Mouse (Mus musculus): Measurements from ENCODE around the gene Krt20.

Krt20 gene

GRCm38 (mm10) chr11:99413247-99413646 lies 24.7 kb downstream of the Krt20 start:
- peak; percentile 53 for DNase-seq (ENCODE audit: low read depth, low spot score)

DNA sequence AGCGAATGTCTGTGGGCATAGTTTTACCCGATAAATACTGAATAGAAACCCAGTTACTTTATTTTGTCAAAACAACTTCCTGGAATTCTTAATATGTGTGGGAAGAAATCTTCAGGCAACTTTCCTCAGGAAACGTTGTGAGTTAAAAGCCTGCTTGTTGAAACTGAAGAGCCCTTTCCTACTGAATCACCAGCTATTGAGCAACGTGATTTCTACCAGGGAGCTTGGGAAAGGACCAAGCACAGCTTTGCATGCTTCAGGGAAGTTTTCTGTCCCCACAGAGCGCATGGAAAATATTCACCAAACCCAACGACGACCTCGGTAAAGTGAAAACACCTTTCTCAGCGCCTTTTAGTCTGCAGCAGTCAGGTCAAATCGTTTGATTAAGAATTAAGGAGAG lies 31.8 kb downstream of the Krt20 start:
- DNase-seq (ENCODE audit: low read depth, low spot score) = no peak

DNA sequence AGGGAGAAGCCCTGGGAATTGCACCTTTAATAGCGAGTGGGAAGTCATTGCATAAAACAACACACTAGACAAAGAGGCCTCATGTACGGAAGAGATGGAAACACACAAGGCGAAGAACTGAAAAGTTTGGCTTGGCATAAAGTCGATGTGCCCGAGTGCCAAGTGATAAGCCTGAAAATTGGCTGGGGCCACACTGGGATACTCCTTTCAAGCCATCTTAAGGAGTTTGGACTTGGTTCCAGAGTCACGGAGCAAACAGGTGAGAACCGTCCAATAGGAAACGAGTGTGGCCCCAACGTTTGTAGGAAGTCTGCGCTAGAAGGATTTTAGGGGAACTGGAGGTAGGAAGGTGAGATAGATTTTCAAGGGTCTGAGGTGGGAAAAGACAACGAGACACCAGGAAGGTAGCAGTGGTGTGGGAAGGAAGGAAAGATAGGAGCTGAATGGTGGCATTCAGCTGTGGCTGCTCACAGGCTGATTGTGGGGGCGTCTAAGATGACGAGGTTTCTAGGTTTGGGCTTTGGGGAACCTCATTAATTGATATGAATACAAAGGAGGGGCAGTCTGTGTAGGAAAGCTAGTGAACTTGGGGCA lies 37.9 kb downstream of the Krt20 start:
- DNase-seq (ENCODE audit: low read depth, low spot score) = no peak

DNA sequence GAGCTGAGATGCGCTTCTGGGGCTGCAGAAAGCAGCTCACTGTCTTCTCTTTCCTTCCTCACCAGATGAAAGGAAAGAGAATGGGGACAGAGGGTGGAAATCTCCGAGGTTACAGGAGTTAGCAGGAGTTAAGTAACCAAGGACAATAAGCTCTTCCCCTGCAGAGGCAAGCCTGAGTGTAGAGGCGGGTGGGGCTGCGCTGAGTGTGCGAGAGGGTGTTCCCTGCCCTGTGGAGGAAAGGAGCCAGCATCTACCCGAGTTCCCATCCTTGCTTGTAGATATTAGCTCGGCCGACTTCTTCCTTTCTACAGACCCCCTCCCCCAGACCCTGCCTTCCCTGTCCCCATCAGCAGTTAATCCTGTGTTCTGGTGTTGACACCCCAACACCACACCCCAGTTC lies 39.1 kb downstream of the Krt20 start:
- no peak for DNase-seq (ENCODE audit: low read depth, low spot score)

- no peak for DNase-seq (ENCODE audit: low read depth, low spot score)
Observed at GRCm38 (mm10) chr11:99398084-99398483, 39.9 kb downstream of the Krt20 start.

- DNase-seq (ENCODE audit: low read depth, low spot score) = no peak
Observed at GRCm38 (mm10) chr11:99396661-99397060, 41.3 kb downstream of the Krt20 start.

DNA sequence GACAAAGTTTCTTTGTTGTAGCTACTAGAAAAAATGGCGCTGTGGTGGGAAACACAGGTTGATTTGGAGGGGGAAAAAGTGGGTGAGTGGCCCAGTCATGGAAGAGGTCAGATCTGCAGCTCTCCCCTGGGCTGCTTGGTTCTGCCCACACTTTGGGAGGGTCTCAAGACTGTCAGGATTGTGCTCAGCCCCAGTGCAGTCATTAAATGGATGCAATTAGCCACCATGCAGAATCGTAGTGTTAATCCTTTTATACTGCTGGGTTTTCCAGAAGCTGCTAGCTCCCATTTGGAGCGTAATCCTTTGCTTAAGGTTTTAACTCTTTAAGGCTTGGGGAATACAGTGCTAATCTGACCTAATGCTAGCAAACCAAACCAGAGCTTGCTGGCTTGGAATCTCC lies 41.9 kb downstream of the Krt20 start:
- no peak for DNase-seq (ENCODE audit: low read depth, low spot score)

GRCm38 (mm10) chr11:99392492-99392891 lies 45.5 kb downstream of the Krt20 start:
- no peak for DNase-seq (ENCODE audit: low read depth, low spot score)

- DNase-seq (ENCODE audit: low read depth, low spot score) = no peak
Observed at GRCm38 (mm10) chr11:99391375-99391774, 46.6 kb downstream of the Krt20 start.

GRCm38 (mm10) chr11:99390866-99391265 lies 47.1 kb downstream of the Krt20 start:
- no peak for DNase-seq (ENCODE audit: low read depth, low spot score)

DNA sequence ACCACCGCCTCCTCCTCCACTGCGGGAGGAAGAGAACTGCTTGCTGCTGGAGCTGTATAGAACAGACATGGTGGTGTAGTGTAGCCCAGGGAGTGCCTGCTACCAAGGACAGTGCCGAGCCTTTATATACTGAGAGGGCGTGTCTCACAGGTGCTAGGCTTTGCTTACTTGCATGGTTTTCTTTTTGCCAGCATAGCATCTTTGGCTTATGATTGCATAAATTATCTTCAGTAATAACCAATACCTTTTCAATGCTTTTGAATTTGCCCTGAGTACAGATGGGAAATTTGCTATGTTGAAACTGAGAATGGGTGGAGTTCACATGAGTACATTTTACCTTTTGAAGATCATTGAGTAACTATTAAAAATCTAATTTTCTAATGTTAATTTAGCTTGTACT lies 48.7 kb downstream of the Krt20 start, which contains the start of gene Krt10:
Gene Krt10, minus strand, starts transcription at position 101 of the 400 bp plus-strand sequence.
- peak; percentile 31 for DNase-seq (ENCODE audit: low read depth, low spot score)

GRCm38 (mm10) chr11:99388661-99389060 lies 49.3 kb downstream of the Krt20 start:
- DNase-seq (ENCODE audit: low read depth, low spot score) = no peak

- DNase-seq (ENCODE audit: low read depth, low spot score) = peak; percentile 91
Observed at GRCm38 (mm10) chr11:99385813-99386721, 51.9 kb downstream of the Krt20 start.

DNA sequence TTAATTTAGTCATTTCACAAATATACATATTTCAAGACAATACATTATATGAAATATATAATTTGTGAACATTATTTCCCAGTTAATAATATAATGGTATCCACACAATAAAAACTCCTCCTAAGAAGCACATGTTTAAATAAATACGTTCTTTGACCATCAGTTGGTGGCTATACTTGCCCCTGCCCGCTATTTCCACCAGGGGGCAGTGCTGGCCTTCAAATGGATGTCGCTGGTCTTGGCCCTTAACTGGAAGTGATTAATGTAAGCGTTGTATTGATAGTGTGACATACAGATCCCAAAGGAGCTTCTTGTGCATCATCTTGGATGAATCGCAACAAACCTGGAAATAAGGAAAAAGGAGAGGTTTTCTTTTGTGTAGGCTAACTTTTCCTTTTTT lies 58.4 kb downstream of the Krt20 start:
- DNase-seq (ENCODE audit: low read depth, low spot score) = peak; percentile 84

Data from ZHBTc4 (cell line).